8 mouse cellular contexts compared by ENCODE assay signal in genomic region chr8:85839916-85840656, GRCm38 (mm10). TPM values are rescaled to one million over a fixed set of nuclear protein-coding genes. Genes with fewer than 3 reads are reported as not detected.
A peak's percentile ranks its signal among the peaks of the same experiment; 100 is the strongest.
DNase-seq lines count a peak whose midpoint lies in the region; ATAC-seq lines count a peak whose summit lies in the region.

No protein-coding gene starts in this region.

- H3K27ac ChIP-seq in intestine, embryonic 16.5 days (ENCODE audit: low read length) = peak overlapping the region; percentile 97
- H3K27ac ChIP-seq in neural tube, embryonic 13.5 days (replicated peaks) = peak overlapping the region; percentile 95

- H3K9me3 ChIP-seq in intestine, embryonic 16.5 days (ENCODE audit: control insufficient read depth, low read length) = no peaks in the 10 kb centered on the region
- H3K9me3 ChIP-seq in neural tube, embryonic 13.5 days = no peaks in the 10 kb centered on the region

- H3K9ac ChIP-seq in intestine, embryonic 16.5 days (ENCODE audit: low read depth, low read length) = peak overlapping the region; percentile 92
- H3K9ac ChIP-seq in neural tube, embryonic 13.5 days = peak overlapping the region; percentile 94

- ATAC-seq in frontal cortex, adult (ENCODE audit: low TSS enrichment) = peak; percentile 71
- no peak for ATAC-seq in intestine, embryonic 16.5 days
- no peak; the same call in 1 of the 2 replicates for ATAC-seq in neural tube, embryonic 13.5 days (ENCODE audit: low read depth)

- H3K4me1 ChIP-seq in intestine, embryonic 16.5 days (ENCODE audit: control insufficient read depth, insufficient read depth, low read length) = peaks cover 7% of the 10 kb centered on the region
- peaks cover 19% of the 10 kb centered on the region for H3K4me1 ChIP-seq in neural tube, embryonic 13.5 days (replicated peaks)

- no peak for DNase-seq in frontal cortex, postnatal 25 days (ENCODE audit: low spot score in 2 of 2)
- peak; percentile 4 for DNase-seq in thymus, postnatal 0 days (ENCODE audit: low spot score)
- no peak for DNase-seq in thymus, postnatal 10 days (ENCODE audit: low spot score in 2 of 2)
- DNase-seq in right cerebral cortex, adult 18-20 months = no peak
- no peak for DNase-seq in gastrocnemius, postnatal 4 days (ENCODE audit: low spot score in 2 of 2)

- 1% methylated on average over 21 of the region's 21 CpGs for WGBS in intestine, embryonic 16.5 days
- WGBS in neural tube, embryonic 13.5 days = 2% methylated on average over 21 of the region's 21 CpGs

- H3K4me3 ChIP-seq in intestine, embryonic 16.5 days (ENCODE audit: low read length) = peak overlapping the region; percentile 87
- peak overlapping the region; percentile 66 for H3K4me3 ChIP-seq in neural tube, embryonic 13.5 days

- H3K36me3 ChIP-seq in intestine, embryonic 16.5 days (ENCODE audit: control insufficient read depth, insufficient read depth, low read length) = no peaks in the 10 kb centered on the region
- peaks cover 18% of the 10 kb centered on the region for H3K36me3 ChIP-seq in neural tube, embryonic 13.5 days

- no peaks in the 10 kb centered on the region for H3K27me3 ChIP-seq in intestine, embryonic 16.5 days (replicated peaks; ENCODE audit: control insufficient read depth, insufficient read depth, low read length)
- H3K27me3 ChIP-seq in neural tube, embryonic 13.5 days = no peaks in the 10 kb centered on the region

- H3K4me2 ChIP-seq in intestine, embryonic 16.5 days (ENCODE audit: low read depth, low read length) = peak overlapping the region; percentile 86
- H3K4me2 ChIP-seq in neural tube, embryonic 13.5 days = peak overlapping the region; percentile 91

RNA-seq across cellular contexts. Expression of gene Itfg1, which starts 0.6 kb away (rescaled TPM):
- 50.7 and 55.1 TPM in 2 replicates for polyA plus RNA-seq in thymus, postnatal 0 days (2015; fragmentation: Nextera tagmentation; extraction: Ambion mirVana)
- polyA plus RNA-seq in intestine, embryonic 16.5 days (2015; fragmentation: Nextera tagmentation; extraction: Ambion mirVana) = 57.8 and 58.9 TPM in 2 replicates
- 169 and 170 TPM in 2 replicates for polyA plus RNA-seq in neural tube, embryonic 13.5 days (2015; fragmentation: Nextera tagmentation; extraction: Ambion mirVana)
- total RNA-seq in gastrocnemius, postnatal 4 days (2021) = 10 to 100 TPM; 38.2 to 40.6 TPM

RNA-seq across cellular contexts. Expression of gene Phkb, which starts 0.7 kb away (rescaled TPM):
- polyA plus RNA-seq in thymus, postnatal 0 days (2015; fragmentation: Nextera tagmentation; extraction: Ambion mirVana) = 34.9 and 35.3 TPM in 2 replicates
- polyA plus RNA-seq in intestine, embryonic 16.5 days (2015; fragmentation: Nextera tagmentation; extraction: Ambion mirVana) = 26.3 and 26.4 TPM in 2 replicates
- 36.0 and 40.9 TPM in 2 replicates for polyA plus RNA-seq in neural tube, embryonic 13.5 days (2015; fragmentation: Nextera tagmentation; extraction: Ambion mirVana)
- total RNA-seq in gastrocnemius, postnatal 4 days (2021) = 10 to 100 TPM; 80.0 to 84.8 TPM
